Mouse (Mus musculus) kidney, embryonic 15.5 days (tissue): ENCODE results near the gene Tprn. TPM values are rescaled to one million over a fixed set of nuclear protein-coding genes. Genes with fewer than 3 reads are reported as not detected.

Experiments used
- ATAC-seq: fragments of 200-750 bp; cut with Nextera tagmentation; replicated peaks from 2 replicates; pipeline ENCODE4 v1.8.0; 2017; ENCODE audit warnings: moderate TSS enrichment; ENCODE audit not compliant: low FRiP score
- H3K27ac ChIP-seq: fragments of 300-500 bp; sonication (generic); 2 replicates; pipeline ENCODE4 v1.5.1; 2015; ENCODE audit warnings: mild to moderate bottlenecking, inconsistent platforms
- H3K27me3 ChIP-seq: fragments of 300-500 bp; sonication (generic); 2 replicates; pipeline ENCODE4 v1.6.1; 2015; ENCODE audit warnings: inconsistent platforms
- H3K36me3 ChIP-seq: fragments of 300-500 bp; sonication (generic); 2 replicates; pipeline ENCODE4 v1.6.1; 2015; ENCODE audit warnings: inconsistent platforms
- H3K4me1 ChIP-seq: fragments of 300-500 bp; sonication (generic); 2 replicates; pipeline ENCODE4 v1.6.1; 2015; ENCODE audit warnings: inconsistent platforms
- H3K4me2 ChIP-seq: fragments of 300-500 bp; sonication (generic); 2 replicates; pipeline ENCODE4 v1.6.1; 2015; ENCODE audit warnings: moderate library complexity, mild to moderate bottlenecking, inconsistent platforms
- H3K4me3 ChIP-seq: fragments of 300-500 bp; sonication (generic); replicated peaks from 2 replicates; pipeline ENCODE4 v1.5.1; 2015; ENCODE audit warnings: mild to moderate bottlenecking, inconsistent platforms
- H3K9ac ChIP-seq: fragments of 300-500 bp; sonication (generic); 2 replicates; pipeline ENCODE4 v1.6.1; 2015; ENCODE audit warnings: mild to moderate bottlenecking, inconsistent platforms
- H3K9me3 ChIP-seq: fragments of 300-500 bp; sonication (generic); replicated peaks from 2 replicates; pipeline ENCODE4 v1.6.1; 2016; ENCODE audit warnings: inconsistent platforms
- WGBS: fragments of 180-500 bp; shearing (Covaris S2); methylation state at CpG from one replicate; pipeline ENCODE4 v1.1.7; 2015; ENCODE audit warnings: mixed read lengths; 5-methylcytosine and 5-hydroxymethylcytosine counted together
- polyA plus RNA-seq: library from polyadenylated mRNA; unstranded; fragments of >200 nt; fragmentation: Nextera tagmentation; extraction: Ambion mirVana; gene quantifications from 2 replicates; pipeline ENCODE4 v1.2.1, GENCODE M21; 2015

Gene Tprn
- polyA plus RNA-seq, 1 experiment from 2014 or later = 11.3 TPM

- peaks cover 72% of the 10 kb centered on the region for H3K27me3 ChIP-seq
- H3K4me1 ChIP-seq = peaks cover 36% of the 10 kb centered on the region
- peak overlapping the region; percentile 61 for H3K4me2 ChIP-seq
- peak overlapping the region; percentile 25 for H3K4me3 ChIP-seq
- no peak overlapping the region for H3K9ac ChIP-seq
- WGBS = 1% methylated on average over 54 of the region's 54 CpGs
- no peak for ATAC-seq
- no peak overlapping the region for H3K27ac ChIP-seq
- no peaks in the 10 kb centered on the region for H3K9me3 ChIP-seq
- peaks cover 12% of the 10 kb centered on the region for H3K36me3 ChIP-seq
Measured at GRCm38 (mm10) chr2:25290101-25290815, 27.8 kb downstream of the Tprn start.

GRCm38 (mm10) chr2:25290816-25291130 lies 28.4 kb downstream of the Tprn start:
- peak overlapping the region; percentile 61 for H3K4me2 ChIP-seq
- under 1% methylated on average over 18 of the region's 18 CpGs for WGBS
- peak overlapping the region; percentile 25 for H3K4me3 ChIP-seq
- ATAC-seq = no peak
- H3K9ac ChIP-seq = no peak overlapping the region
- peaks cover 77% of the 10 kb centered on the region for H3K27me3 ChIP-seq
- no peaks in the 10 kb centered on the region for H3K9me3 ChIP-seq
- peaks cover 7% of the 10 kb centered on the region for H3K36me3 ChIP-seq
- peaks cover 36% of the 10 kb centered on the region for H3K4me1 ChIP-seq
- H3K27ac ChIP-seq = no peak overlapping the region

GRCm38 (mm10) chr2:25291184-25292053 lies 29.0 kb downstream of the Tprn start:
- Histone ChIP-seq H3K36me3 (peaks cover under 1% of the 10 kb centered on the region; the same call in 1 of the 2 replicates), H3K9ac (no peak overlapping the region), H3K9me3 (no peaks in the 10 kb centered on the region), H3K4me1 (peaks cover 30% of the 10 kb centered on the region), H3K4me3 (peak overlapping the region; percentile 40), H3K4me2 (peak overlapping the region; percentile 61), H3K27me3 (peaks cover 83% of the 10 kb centered on the region), H3K27ac (no peak overlapping the region)
- WGBS = 5% methylated on average over 32 of the region's 32 CpGs
- 0 out of 2 replicates have a peak, but pooled peaks have one; percentile 16 for ATAC-seq

- ATAC-seq = peak; percentile 23; the same call in 1 of the 2 replicates
- peaks cover 89% of the 10 kb centered on the region for H3K27me3 ChIP-seq
- 2% methylated on average over 40 of the region's 43 CpGs for whole genome bisulfite sequencing
Measured at GRCm38 (mm10) chr2:25292054-25292544, 29.7 kb downstream of the Tprn start.

GRCm38 (mm10) chr2:25292856-25293255 lies 30.4 kb downstream of the Tprn start:
- peak overlapping the region; percentile 61; the same call in 1 of the 2 replicates for H3K4me2 ChIP-seq
- peaks cover 91% of the 10 kb centered on the region for H3K27me3 ChIP-seq
- ATAC-seq = no peak
- no peak overlapping the region for H3K4me3 ChIP-seq
- WGBS = 5% methylated on average over 1 of the region's 1 CpGs
- no peaks in the 10 kb centered on the region for H3K36me3 ChIP-seq
- H3K27ac ChIP-seq = no peak overlapping the region
- 0 out of 2 replicates have a peak overlapping the region, but pooled peaks have one; percentile 17 for H3K9ac ChIP-seq
- no peaks in the 10 kb centered on the region for H3K9me3 ChIP-seq
- peaks cover 30% of the 10 kb centered on the region for H3K4me1 ChIP-seq

More at GRCm38 (mm10) chr2:25292054-25292544, 29.7 kb downstream of the Tprn start:
- Histone ChIP-seq H3K27ac (no peak overlapping the region), H3K4me3 (peak overlapping the region; percentile 40), H3K9me3 (no peaks in the 10 kb centered on the region), H3K4me2 (peak overlapping the region; percentile 61), H3K36me3 (no peaks in the 10 kb centered on the region), H3K9ac (0 out of 2 replicates have a peak overlapping the region, but pooled peaks have one; percentile 17), H3K4me1 (peaks cover 30% of the 10 kb centered on the region)

DNA sequence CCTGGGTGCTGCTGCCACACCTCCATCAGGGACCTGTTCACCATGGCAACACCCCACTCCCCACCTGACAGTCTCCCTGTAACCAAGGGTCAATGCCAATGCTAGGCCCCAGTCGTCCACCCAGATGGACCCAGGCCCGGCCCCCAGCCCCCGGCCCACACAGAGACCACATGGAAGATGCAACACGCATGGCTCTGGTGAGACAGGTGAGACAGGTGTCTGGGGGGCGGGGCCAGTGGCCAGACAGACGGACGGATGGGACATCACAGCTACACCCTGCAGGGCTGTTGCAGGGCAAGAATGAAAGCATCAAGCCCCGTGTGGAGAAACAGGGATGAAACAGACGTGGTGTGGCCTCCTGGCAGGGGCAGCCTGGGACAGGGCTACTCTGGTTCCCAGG lies 31.3 kb downstream of the Tprn start:
- H3K9ac ChIP-seq = no peak overlapping the region
- no peak for ATAC-seq
- H3K4me1 ChIP-seq = peaks cover 30% of the 10 kb centered on the region
- H3K4me3 ChIP-seq = no peak overlapping the region
- no peak overlapping the region for H3K4me2 ChIP-seq
- H3K9me3 ChIP-seq = no peaks in the 10 kb centered on the region
- H3K36me3 ChIP-seq = no peaks in the 10 kb centered on the region
- no peak overlapping the region for H3K27ac ChIP-seq
- peaks cover 83% of the 10 kb centered on the region for H3K27me3 ChIP-seq
- 71% methylated on average over 9 of the region's 9 CpGs for whole genome bisulfite sequencing

GRCm38 (mm10) chr2:25297093-25297492 lies 34.7 kb downstream of the Tprn start:
- Histone ChIP-seq H3K9ac (no peak overlapping the region), H3K27ac (no peak overlapping the region), H3K4me2 (no peak overlapping the region), H3K4me3 (no peak overlapping the region), H3K9me3 (no peaks in the 10 kb centered on the region), H3K36me3 (no peaks in the 10 kb centered on the region), H3K4me1 (peaks cover 8% of the 10 kb centered on the region), H3K27me3 (peaks cover 52% of the 10 kb centered on the region)
- ATAC-seq = no peak
- 72% methylated on average over 8 of the region's 8 CpGs for WGBS

DNA sequence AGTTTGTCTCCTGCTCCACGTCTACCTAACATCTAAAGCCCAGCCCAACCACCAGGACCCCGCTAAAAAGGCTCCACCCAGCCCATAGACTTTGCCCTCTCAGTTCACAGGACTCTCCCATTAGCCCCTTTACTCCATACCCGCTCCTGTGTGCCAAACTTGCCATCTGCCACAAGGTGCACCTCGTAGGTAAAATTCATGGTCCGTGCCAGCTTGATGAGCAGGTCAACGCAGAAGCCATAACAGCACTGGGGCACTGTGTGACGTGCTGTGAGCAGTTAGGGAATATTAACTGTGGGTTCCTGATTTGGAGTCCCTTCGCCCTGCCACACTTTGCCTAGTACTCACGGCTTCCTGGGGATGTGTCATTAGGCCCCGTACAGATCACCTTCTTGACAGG lies 35.6 kb downstream of the Tprn start:
- peaks cover 45% of the 10 kb centered on the region for H3K27me3 ChIP-seq
- H3K36me3 ChIP-seq = no peaks in the 10 kb centered on the region
- no peaks in the 10 kb centered on the region for H3K4me1 ChIP-seq
- ATAC-seq = no peak
- no peaks in the 10 kb centered on the region for H3K9me3 ChIP-seq
- H3K4me2 ChIP-seq = no peak overlapping the region
- H3K27ac ChIP-seq = no peak overlapping the region
- H3K9ac ChIP-seq = no peak overlapping the region
- WGBS = 79% methylated on average over 10 of the region's 10 CpGs
- no peak overlapping the region for H3K4me3 ChIP-seq

DNA sequence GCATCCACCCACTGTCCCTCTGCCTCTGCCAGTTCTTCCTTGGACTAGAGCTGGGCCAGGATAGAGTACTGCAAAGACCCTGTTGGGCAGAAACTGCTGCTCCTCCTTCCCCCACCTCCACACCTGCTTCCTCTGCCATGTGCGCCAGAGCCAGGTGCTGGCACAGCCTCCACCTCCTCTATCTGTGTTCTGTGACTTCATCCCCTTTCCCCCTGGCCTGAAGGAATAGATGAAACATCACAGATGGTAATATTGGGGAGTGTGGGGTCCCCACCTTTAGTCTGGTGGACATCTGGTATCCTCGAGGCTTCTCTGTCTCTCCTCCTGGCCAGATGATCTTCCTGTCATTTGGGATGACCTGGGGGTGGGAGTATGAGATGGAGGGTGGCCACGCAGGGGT lies 41.0 kb downstream of the Tprn start:
- H3K27me3 ChIP-seq = peaks cover 54% of the 10 kb centered on the region
- 77% methylated on average over 3 of the region's 3 CpGs for WGBS
- no peaks in the 10 kb centered on the region for H3K36me3 ChIP-seq
- H3K27ac ChIP-seq = no peak overlapping the region
- H3K9me3 ChIP-seq = no peaks in the 10 kb centered on the region
- H3K4me3 ChIP-seq = no peak overlapping the region
- H3K9ac ChIP-seq = no peak overlapping the region
- peaks cover 11% of the 10 kb centered on the region for H3K4me1 ChIP-seq
- no peak for ATAC-seq
- H3K4me2 ChIP-seq = no peak overlapping the region

GRCm38 (mm10) chr2:25303931-25304656 lies 41.7 kb downstream of the Tprn start:
- no peak overlapping the region for H3K27ac ChIP-seq
- H3K4me3 ChIP-seq = peak overlapping the region; percentile 46
- peaks cover 61% of the 10 kb centered on the region for H3K27me3 ChIP-seq
- H3K9me3 ChIP-seq = no peaks in the 10 kb centered on the region
- H3K4me1 ChIP-seq = peaks cover 11% of the 10 kb centered on the region
- no peak for ATAC-seq
- peak overlapping the region; percentile 69 for H3K4me2 ChIP-seq
- 76% methylated on average over 7 of the region's 7 CpGs for WGBS
- no peak overlapping the region for H3K9ac ChIP-seq
- no peaks in the 10 kb centered on the region for H3K36me3 ChIP-seq

GRCm38 (mm10) chr2:25304657-25305541 lies 42.5 kb downstream of the Tprn start:
- Histone ChIP-seq H3K27ac (no peak overlapping the region), H3K4me2 (peak overlapping the region; percentile 69), H3K4me3 (peak overlapping the region; percentile 46), H3K36me3 (no peaks in the 10 kb centered on the region), H3K4me1 (peaks cover 11% of the 10 kb centered on the region), H3K27me3 (peaks cover 68% of the 10 kb centered on the region), H3K9ac (no peak overlapping the region), H3K9me3 (no peaks in the 10 kb centered on the region)
- WGBS = 2% methylated on average over 44 of the region's 45 CpGs
- no peak; the same call in 1 of the 2 replicates for ATAC-seq
